Mouse (Mus musculus) mouse embryonic stem cell (cell line): ENCODE data around the gene Cox7a2l.

Experiments used
- in situ Hi-C, 2 experiments: fragments of 300-500 bp; cut with MboI; formaldehyde crosslinking; loops; 1 replicate in 1 of 2; 3 replicates in 1 of 2; pipeline ENCODE4 v1.14.3; 2019 to 2020; ENCODE audit warnings: low sequenced_read_pairs in 2 of 2, low pct_unique_long_range_greater_than_20kb in 1 of 2, mixed read lengths in 1 of 2; ENCODE audit not compliant: unreplicated experiment in 1 of 2

The Cox7a2l gene

DNA sequence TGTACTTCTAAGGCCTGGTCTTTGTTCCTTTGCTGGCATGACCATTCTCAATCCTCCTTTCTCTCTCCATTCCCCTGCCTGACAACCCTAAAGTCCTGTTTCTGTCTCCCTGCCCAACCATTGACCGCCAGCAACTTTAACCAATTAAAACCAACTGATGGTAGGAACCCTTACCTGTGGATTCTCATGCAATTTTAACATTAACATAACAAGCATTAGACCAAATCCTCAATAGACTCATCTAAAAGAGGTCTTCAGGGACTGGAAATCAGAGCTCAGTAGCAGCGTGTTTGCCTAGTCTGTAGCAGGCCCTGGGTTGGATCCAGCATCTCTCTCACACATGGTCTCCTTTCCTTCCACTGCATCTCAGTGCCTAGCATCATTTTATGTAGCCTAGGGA, 47.5 kb downstream of the Cox7a2l start:
- in situ Hi-C loops = no loop called here

DNA sequence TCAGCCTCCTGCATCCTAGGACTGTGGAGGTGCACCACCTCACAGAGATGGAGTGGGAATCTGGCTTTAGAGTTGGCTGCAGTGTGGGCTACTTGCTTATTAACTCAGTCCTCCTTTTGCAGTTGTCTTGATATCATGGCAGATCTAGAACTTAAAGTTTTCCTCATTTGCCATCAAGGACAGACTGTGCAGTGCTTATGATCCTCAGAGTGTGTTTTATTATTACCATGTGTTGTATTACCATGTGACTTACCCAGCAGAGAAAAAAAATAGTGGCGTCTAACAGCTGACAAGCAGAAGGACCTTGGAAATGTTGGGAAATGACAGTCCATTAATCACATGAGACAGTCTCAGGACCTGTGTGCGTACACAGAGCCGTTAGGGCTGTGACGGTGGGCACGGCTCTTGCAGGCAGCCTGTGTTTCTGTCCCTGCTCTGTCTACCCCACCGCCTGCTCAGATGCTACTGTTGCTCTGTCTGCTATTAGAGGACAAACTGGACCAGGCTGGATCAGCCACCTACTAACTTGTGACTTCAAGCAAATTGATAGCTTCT, 50.4 kb downstream of the Cox7a2l start:
- in situ Hi-C loops = no loop called here

DNA sequence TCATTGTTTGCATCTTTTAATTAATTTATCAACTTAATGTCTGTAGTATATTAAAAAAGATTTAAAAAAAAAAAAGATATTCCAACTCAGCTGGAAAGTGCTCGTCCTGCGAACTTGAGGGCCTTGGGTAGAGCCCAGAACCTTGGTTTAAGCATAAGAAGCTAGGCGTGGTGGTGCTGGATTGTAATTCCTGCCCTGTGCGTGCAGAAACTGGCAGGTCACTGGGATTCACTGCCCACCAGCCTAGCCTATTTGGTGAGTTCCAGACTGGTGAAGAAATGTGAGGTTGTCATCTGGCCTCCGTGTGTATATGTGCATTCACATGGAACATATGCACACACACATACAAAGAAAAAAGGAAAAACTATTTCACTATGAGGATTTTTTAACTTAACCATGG, 51.2 kb downstream of the Cox7a2l start:
- in situ Hi-C loops = no loop called here

GRCm38 (mm10) chr17:83457271-83457670, 59.9 kb downstream of the Cox7a2l start:
- in situ Hi-C loops = no loop called here

DNA sequence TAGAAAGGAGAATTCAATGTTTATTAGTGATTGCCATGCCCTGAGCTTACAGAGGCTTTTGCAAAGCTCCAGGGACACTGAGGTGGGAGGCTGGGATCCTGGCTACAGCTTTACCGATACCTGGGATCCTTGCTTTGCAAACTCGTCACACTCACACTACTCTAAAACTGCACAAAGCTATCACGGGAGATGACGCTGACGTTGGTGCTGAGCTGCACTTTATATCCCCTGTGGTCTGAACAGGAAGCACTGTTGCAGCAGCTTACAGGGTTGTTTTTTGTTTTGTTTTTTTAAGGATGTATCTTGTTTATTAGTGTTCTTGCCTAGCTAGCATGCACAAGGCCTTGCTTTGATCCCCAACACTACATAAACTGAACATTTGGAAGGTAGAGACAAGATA, 63.5 kb downstream of the Cox7a2l start:
- in situ Hi-C loops = no loop called here

- in situ Hi-C loops = no loop called here
Measured at GRCm38 (mm10) chr17:83452451-83452850, 64.7 kb downstream of the Cox7a2l start.
